Mouse (Mus musculus) embryonic facial prominence, embryonic 10.5 days (tissue): ENCODE measurements around the gene Atg16l1. TPM values are rescaled to one million over a fixed set of nuclear protein-coding genes. Genes with fewer than 3 reads are reported as not detected.

ENCODE experiments used
- DNase-seq: peaks from one replicate; pipeline ENCODE4 v3.0.0-alpha.2; 2017; ENCODE audit warnings: low spot score
- H3K27ac ChIP-seq: fragments of 300-500 bp; sonication (generic); replicated peaks from 2 replicates; pipeline ENCODE4 v1.5.1; 2016; ENCODE audit warnings: mild to moderate bottlenecking
- H3K27me3 ChIP-seq: fragments of 300-500 bp; sonication (generic); replicated peaks from 2 replicates; pipeline ENCODE4 v1.6.1; 2016; ENCODE audit warnings: low read depth, mild to moderate bottlenecking; ENCODE audit not compliant: poor library complexity, severe bottlenecking
- H3K36me3 ChIP-seq: fragments of 300-500 bp; sonication (generic); replicated peaks from 2 replicates; pipeline ENCODE4 v1.6.1; 2016; ENCODE audit warnings: mild to moderate bottlenecking, moderate library complexity
- H3K4me1 ChIP-seq: fragments of 300-500 bp; sonication (generic); 2 replicates; pipeline ENCODE4 v1.6.1; 2016
- H3K4me3 ChIP-seq: fragments of 300-500 bp; sonication (generic); 2 replicates; pipeline ENCODE4 v1.5.1; 2016; ENCODE audit warnings: mild to moderate bottlenecking, moderate library complexity
- H3K9me3 ChIP-seq: fragments of 300-500 bp; sonication (generic); 2 replicates; pipeline ENCODE4 v1.6.1; 2016; ENCODE audit warnings: mild to moderate bottlenecking
- WGBS: fragments of 180-500 bp; shearing (Covaris S2); methylation state at CpG from one replicate; pipeline ENCODE4 v1.1.7; 2016; 5-methylcytosine and 5-hydroxymethylcytosine counted together
- polyA plus RNA-seq: library from polyadenylated mRNA; unstranded; fragments of >200 nt; fragmentation: Nextera tagmentation; extraction: Ambion mirVana; gene quantifications from 2 replicates; pipeline ENCODE4 v1.2.1, GENCODE M21; 2016

Atg16l1 gene
- polyA plus RNA-seq, result 36.6 and 41.3 TPM in 2 replicates

GRCm38 (mm10) chr1:87755641-87756470, at the start of gene Atg16l1:
TSS of gene Atg16l1 (plus strand) at chr1:87755870.
- H3K4me3 ChIP-seq, result peak within 1 kb of the TSS; percentile 85
- H3K4me1 ChIP-seq, result peaks cover 11% of the 10 kb centered on the region
- peak; percentile 93 for DNase-seq
- WGBS, result 1% methylated on average over 79 of the region's 79 CpGs
- H3K36me3 ChIP-seq, result peaks cover 28% of the 10 kb centered on the region
- peak within 1 kb of the TSS; percentile 92 for H3K27ac ChIP-seq
- no peaks in the 10 kb centered on the region for H3K9me3 ChIP-seq
- no peaks in the 10 kb centered on the region for H3K27me3 ChIP-seq

- H3K9me3 ChIP-seq, result no peaks in the 10 kb centered on the region
- no peaks in the 10 kb centered on the region for H3K36me3 ChIP-seq
- DNase-seq, result no peak
- H3K27ac ChIP-seq, result no peak overlapping the region
- no peak overlapping the region for H3K4me3 ChIP-seq
- peaks cover 4% of the 10 kb centered on the region; the same call in 1 of the 2 replicates for H3K4me1 ChIP-seq
- H3K27me3 ChIP-seq, result no peaks in the 10 kb centered on the region
- 85% methylated on average over 3 of the region's 3 CpGs for WGBS
Measured at GRCm38 (mm10) chr1:87706361-87706760, 49.3 kb upstream of the Atg16l1 start.

- no peaks in the 10 kb centered on the region for H3K27me3 ChIP-seq
- 75% methylated on average over 6 of the region's 6 CpGs for WGBS
- peaks cover 4% of the 10 kb centered on the region; the same call in 1 of the 2 replicates for H3K4me1 ChIP-seq
- H3K36me3 ChIP-seq, result no peaks in the 10 kb centered on the region
- H3K9me3 ChIP-seq, result no peaks in the 10 kb centered on the region
- H3K27ac ChIP-seq, result no peak overlapping the region
- no peak overlapping the region for H3K4me3 ChIP-seq
- DNase-seq, result no peak
Measured at GRCm38 (mm10) chr1:87709020-87709419, 46.6 kb upstream of the Atg16l1 start.

DNA sequence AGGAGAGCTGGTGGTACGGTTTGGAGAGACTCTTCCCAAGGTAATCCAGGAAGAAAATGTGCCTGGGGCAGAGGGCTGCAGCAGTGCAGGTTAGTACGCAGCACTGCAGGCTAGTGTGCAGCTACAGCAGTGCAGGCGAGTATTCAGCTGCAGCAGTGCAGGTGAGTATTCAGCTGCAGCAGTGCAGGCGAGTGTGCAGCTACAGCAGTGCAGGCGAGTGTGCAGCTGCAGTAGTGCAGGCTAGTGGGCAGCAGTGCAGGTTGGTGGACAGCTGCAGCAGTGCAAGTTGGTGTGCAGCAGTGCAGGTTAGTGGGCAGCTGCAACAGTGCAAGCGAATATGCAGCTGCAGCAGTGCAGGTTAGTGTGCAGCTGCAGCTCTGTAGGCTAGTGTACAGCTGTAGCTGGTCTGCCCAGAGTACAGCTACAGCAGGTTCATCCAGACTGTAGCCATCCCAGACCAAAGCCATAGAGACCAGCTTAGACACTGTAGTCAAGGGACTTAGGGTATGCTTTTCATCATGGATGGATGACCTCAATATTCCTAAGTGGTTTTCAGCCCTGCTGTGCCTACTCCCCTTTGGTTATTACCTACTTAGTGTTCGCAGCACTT, 45.9 kb upstream of the Atg16l1 start:
- Histone ChIP-seq H3K27me3 (no peaks in the 10 kb centered on the region), H3K36me3 (no peaks in the 10 kb centered on the region), H3K9me3 (no peaks in the 10 kb centered on the region), H3K27ac (no peak overlapping the region), H3K4me1 (peaks cover 4% of the 10 kb centered on the region; the same call in 1 of the 2 replicates), H3K4me3 (no peak overlapping the region)
- WGBS, result 79% methylated on average over 7 of the region's 7 CpGs
- no peak for DNase-seq

DNA sequence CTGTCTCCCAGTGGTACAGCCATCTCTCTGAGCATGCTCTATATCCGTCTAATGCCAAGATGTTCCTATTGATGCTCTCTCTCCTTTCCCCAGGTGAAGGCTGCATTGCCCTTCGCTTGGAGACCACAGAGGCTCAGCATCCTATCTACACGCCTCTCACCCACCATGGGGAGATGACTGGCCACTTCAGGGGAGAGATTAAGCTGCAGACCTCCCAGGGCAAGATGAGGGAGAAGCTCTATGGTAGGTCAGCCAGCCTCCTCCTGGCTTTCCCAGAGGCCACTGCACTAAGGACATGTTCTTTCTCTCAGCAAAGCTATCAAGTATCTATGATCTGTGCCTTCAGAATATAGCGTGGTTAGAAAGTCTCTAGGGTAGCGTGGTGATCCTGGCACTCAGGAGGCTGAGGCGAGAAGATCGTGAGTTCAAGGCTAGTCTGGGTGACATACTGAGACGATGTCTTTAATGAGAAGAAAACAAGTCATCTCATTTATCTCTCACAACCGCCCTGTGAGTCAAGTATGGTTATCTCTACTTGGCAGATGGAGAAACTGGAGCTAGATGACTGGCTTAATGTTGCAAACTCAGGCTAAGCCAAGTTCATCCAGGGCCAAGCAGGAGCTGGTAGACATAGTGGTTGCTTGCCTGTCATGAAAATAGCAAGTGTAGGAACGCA, 43.6 kb upstream of the Atg16l1 start:
- Histone ChIP-seq H3K27me3 (no peaks in the 10 kb centered on the region), H3K4me1 (peaks cover 4% of the 10 kb centered on the region; the same call in 1 of the 2 replicates), H3K36me3 (no peaks in the 10 kb centered on the region), H3K9me3 (no peaks in the 10 kb centered on the region), H3K4me3 (no peak overlapping the region), H3K27ac (no peak overlapping the region)
- WGBS, result 86% methylated on average over 10 of the region's 10 CpGs
- no peak for DNase-seq

DNA sequence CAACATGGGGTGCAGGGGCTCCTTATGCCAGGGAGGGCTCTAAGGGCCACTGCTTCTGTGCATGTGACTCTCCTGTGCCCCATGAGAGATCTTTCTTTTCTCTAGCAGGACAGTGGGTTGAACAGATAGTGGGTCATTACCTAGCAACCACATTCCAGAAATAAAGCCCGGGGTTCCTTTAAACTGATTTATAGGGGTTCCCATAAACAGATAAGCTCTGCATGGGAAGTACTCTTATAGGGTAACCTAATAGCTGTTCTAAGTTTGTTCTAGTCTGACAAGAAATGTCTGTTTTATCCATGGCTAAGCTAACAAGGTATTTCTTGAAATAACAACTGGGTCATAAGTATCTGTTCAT, 43.1 kb upstream of the Atg16l1 start:
- no peak overlapping the region for H3K4me3 ChIP-seq
- no peak for DNase-seq
- H3K36me3 ChIP-seq, result no peaks in the 10 kb centered on the region
- WGBS, result 90% methylated on average over 1 of the region's 1 CpGs
- no peaks in the 10 kb centered on the region for H3K27me3 ChIP-seq
- H3K9me3 ChIP-seq, result no peaks in the 10 kb centered on the region
- H3K4me1 ChIP-seq, result peaks cover 4% of the 10 kb centered on the region; the same call in 1 of the 2 replicates
- no peak overlapping the region for H3K27ac ChIP-seq

DNA sequence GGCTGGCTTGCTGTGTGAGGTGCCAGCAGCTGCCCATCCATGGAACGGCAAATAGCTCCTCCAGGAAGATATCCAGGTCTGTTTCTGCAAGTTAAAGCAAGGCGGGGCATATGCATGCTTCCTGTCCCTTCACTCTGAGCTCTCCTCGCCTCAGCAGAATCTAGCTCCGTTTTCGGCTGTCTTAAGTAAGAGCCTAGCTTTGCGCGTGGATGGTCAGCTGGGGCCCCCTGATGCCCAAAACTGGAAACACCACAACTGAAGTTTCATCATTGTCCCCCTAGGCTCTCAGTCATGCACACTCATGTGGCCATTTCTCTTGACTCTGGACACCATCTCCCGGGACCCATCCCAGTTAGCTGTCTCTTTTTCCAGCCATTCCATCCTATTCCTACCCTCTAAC, 34.3 kb upstream of the Atg16l1 start:
- no peak overlapping the region for H3K4me3 ChIP-seq
- no peak overlapping the region for H3K27ac ChIP-seq
- 32% methylated on average over 8 of the region's 8 CpGs for WGBS
- H3K27me3 ChIP-seq, result no peaks in the 10 kb centered on the region
- DNase-seq, result peak; percentile 40
- H3K9me3 ChIP-seq, result no peaks in the 10 kb centered on the region
- no peaks in the 10 kb centered on the region for H3K36me3 ChIP-seq
- 0 out of 2 replicates have a peak, but pooled peaks cover 5% of the 10 kb centered on the region for H3K4me1 ChIP-seq

DNA sequence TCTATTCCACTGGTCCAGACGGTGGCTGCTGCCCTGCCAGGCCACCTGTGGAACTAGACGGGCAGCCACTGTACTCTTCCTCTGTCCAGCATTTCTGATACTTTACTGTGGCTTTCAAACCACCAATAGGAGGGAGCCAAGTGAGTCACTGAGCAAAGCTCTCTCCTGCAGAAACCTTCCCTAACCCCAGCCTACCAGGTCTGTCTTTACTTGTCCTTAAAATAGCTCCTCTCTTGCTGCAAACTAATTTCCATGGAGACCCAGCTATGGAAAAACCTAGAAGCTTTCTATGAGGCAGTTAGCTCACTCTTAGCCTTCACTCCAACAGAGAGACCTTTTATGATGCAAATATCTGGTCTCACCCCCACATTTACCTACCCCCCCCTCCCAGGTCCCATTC, 33.6 kb upstream of the Atg16l1 start:
- Histone ChIP-seq H3K9me3 (no peaks in the 10 kb centered on the region), H3K4me1 (0 out of 2 replicates have a peak, but pooled peaks cover 5% of the 10 kb centered on the region), H3K27me3 (no peaks in the 10 kb centered on the region), H3K4me3 (no peak overlapping the region), H3K36me3 (no peaks in the 10 kb centered on the region), H3K27ac (no peak overlapping the region)
- DNase-seq, result no peak
- WGBS, result 62% methylated on average over 2 of the region's 2 CpGs

DNA sequence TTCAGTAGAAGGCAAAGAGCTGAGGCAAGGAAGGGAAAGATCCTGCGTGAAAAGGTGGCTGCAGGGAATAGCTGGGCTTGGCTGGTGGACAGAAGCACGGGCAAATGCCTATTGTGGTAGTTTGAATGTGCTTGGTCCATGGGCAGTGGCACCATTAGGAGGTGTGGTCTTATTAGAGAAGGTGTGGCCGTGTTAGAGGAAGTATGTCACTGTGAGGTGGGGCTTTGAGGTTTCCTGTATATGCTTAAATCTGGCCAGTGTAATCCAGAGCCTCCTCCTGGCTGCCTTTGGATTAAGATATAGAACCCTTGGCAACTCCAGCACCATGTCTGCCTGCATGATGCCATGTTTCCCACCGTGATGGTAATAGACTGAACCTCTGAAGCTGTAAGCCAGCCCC, 32.3 kb upstream of the Atg16l1 start:
- no peak for DNase-seq
- Histone ChIP-seq H3K36me3 (no peaks in the 10 kb centered on the region), H3K4me3 (no peak overlapping the region), H3K27ac (no peak overlapping the region), H3K27me3 (no peaks in the 10 kb centered on the region), H3K4me1 (0 out of 2 replicates have a peak, but pooled peaks cover 5% of the 10 kb centered on the region), H3K9me3 (no peaks in the 10 kb centered on the region)
- WGBS, result 82% methylated on average over 4 of the region's 4 CpGs

DNA sequence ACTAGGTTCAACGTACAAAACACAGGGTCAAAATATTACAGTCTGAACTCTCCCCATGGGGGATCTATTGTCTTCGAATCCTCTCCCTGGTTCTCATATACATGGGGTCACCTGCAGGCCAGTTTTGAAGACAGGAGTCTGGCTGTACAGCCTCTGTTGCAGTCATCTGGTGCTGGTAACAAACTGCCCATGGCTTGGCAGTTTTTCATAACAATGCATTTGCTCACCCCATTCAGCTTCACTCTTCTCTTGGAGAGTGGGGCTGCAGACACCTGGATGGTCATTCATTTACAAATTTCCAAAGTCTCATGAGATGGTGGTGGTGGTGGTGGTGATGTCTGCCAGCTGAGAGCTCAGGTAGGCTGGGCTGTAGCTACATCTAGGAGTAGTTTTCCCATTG, 26.6 kb upstream of the Atg16l1 start:
- 80% methylated on average over 2 of the region's 2 CpGs for WGBS
- no peaks in the 10 kb centered on the region for H3K9me3 ChIP-seq
- no peak for DNase-seq
- H3K4me3 ChIP-seq, result no peak overlapping the region
- H3K27ac ChIP-seq, result no peak overlapping the region
- no peaks in the 10 kb centered on the region for H3K4me1 ChIP-seq
- H3K27me3 ChIP-seq, result no peaks in the 10 kb centered on the region
- no peaks in the 10 kb centered on the region for H3K36me3 ChIP-seq

DNA sequence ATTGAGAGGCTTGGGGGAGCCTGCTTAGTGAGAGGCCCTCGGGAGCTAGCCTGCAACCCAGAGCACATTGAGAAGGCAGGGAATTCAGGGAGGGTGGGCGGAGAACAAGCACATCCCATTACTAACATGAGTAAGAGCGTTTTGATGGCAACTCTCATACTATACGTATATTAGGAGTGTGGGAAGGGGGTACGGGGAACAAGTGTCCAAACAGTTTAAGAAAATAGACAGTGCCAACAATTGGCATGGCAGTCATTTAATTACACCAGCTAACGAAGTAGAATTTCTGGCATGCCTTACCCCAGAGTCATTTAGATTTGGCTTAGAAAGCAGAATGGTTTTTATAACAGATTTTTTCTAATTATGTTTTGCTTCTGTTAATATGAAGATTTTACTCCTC, 25.8 kb upstream of the Atg16l1 start:
- DNase-seq, result no peak
- H3K27ac ChIP-seq, result no peak overlapping the region
- WGBS, result 84% methylated on average over 6 of the region's 6 CpGs
- no peaks in the 10 kb centered on the region for H3K9me3 ChIP-seq
- no peaks in the 10 kb centered on the region for H3K36me3 ChIP-seq
- no peak overlapping the region for H3K4me3 ChIP-seq
- no peaks in the 10 kb centered on the region for H3K4me1 ChIP-seq
- H3K27me3 ChIP-seq, result no peaks in the 10 kb centered on the region

DNA sequence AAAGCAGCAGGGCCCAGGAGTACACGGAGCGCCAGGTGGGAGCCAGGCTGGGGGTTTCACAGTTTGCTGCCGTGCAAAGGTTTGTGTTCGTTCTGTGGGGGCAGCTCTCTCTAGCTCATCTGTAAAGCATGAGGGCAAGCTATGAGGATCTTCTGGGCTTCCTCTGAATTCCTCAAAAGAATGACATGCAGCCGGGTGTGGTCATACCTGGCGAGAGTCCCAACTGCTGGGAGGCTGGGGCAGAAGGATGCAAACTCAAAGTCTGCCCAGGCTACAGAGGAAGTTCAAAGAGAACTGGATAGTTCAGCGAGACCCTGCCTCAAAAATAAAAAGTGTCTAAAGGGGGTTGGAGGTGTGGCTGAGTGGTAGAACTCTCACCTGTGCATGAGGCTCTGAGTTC, 25.4 kb upstream of the Atg16l1 start:
- 85% methylated on average over 7 of the region's 7 CpGs for WGBS
- H3K27ac ChIP-seq, result no peak overlapping the region
- H3K9me3 ChIP-seq, result no peaks in the 10 kb centered on the region
- H3K4me3 ChIP-seq, result no peak overlapping the region
- no peaks in the 10 kb centered on the region for H3K27me3 ChIP-seq
- DNase-seq, result no peak
- H3K36me3 ChIP-seq, result no peaks in the 10 kb centered on the region
- H3K4me1 ChIP-seq, result no peaks in the 10 kb centered on the region
